9 mouse cellular contexts compared by ENCODE assay signal in genomic region chr17:15535162-15535800, GRCm38 (mm10). TPM values are rescaled to one million over a fixed set of nuclear protein-coding genes. Genes with fewer than 3 reads are reported as not detected.
DNase-seq lines count a peak whose midpoint lies in the region; ATAC-seq and TF ChIP-seq lines count a peak whose summit lies in the region.
"Had no signal": no experiment of that assay in that cellular context is flagged by ENCODE, and none has a peak within 500 bp of the region (broad histone marks: within the 10 kb centered on the region; RNA-seq: fewer than 3 reads in every experiment).

No protein-coding gene starts in this region.

- no peak for ATAC-seq in heart, embryonic 13.5 days (ENCODE audit: extremely low read depth, insufficient number of reproducible peaks, low FRiP score, low TSS enrichment)
- ATAC-seq: hindbrain, postnatal 0 days had no signal

- intact Hi-C loops in heart, adult 2 months (cut with DNase I): no loop called here

- no peak for TF ChIP-seq CTCF in heart, adult 2 months (IDR thresholded peaks at IDR 0.05)

- no peak overlapping the region for H3K27ac ChIP-seq in heart, embryonic 13.5 days (replicated peaks)
- H3K27ac ChIP-seq in heart, adult 2 months: no peak overlapping the region
- H3K27ac ChIP-seq in limb, embryonic 10.5 days: no peak overlapping the region
- H3K27ac ChIP-seq: hindbrain, postnatal 0 days had no signal

- H3K4me1 ChIP-seq in heart, embryonic 13.5 days: peaks cover 12% of the 10 kb centered on the region
- H3K4me1 ChIP-seq in heart, adult 2 months (ENCODE audit: control insufficient read depth, insufficient read depth, low read length): no peaks in the 10 kb centered on the region
- 0 out of 2 replicates have a peak, but pooled peaks cover 4% of the 10 kb centered on the region for H3K4me1 ChIP-seq in limb, embryonic 10.5 days

- H3K9ac ChIP-seq in heart, embryonic 13.5 days: no peak overlapping the region
- H3K9ac ChIP-seq in heart, adult 2 months (ENCODE audit: low read depth, low read length): no peak overlapping the region

- no peaks in the 10 kb centered on the region for H3K79me2 ChIP-seq in heart, adult 2 months (replicated peaks; ENCODE audit: control insufficient read depth, insufficient read depth, low read length)

- 56% methylated on average over 10 of the region's 11 CpGs for WGBS in heart, embryonic 13.5 days
- WGBS in heart, adult 2 months: 61% methylated on average over 11 of the region's 11 CpGs
- WGBS in limb, embryonic 10.5 days: 68% methylated on average over 11 of the region's 11 CpGs

- H3K36me3 ChIP-seq in heart, embryonic 13.5 days: no peaks in the 10 kb centered on the region
- no peaks in the 10 kb centered on the region for H3K36me3 ChIP-seq in heart, adult 2 months (ENCODE audit: control insufficient read depth, insufficient read depth, low read length)
- H3K36me3 ChIP-seq in limb, embryonic 10.5 days: no peaks in the 10 kb centered on the region

- peak overlapping the region; percentile 60 for H3K4me3 ChIP-seq in heart, embryonic 13.5 days
- no peak overlapping the region for H3K4me3 ChIP-seq in heart, adult 2 months
- no peak overlapping the region for H3K4me3 ChIP-seq in limb, embryonic 10.5 days

- peak overlapping the region; percentile 92 for H3K4me2 ChIP-seq in heart, embryonic 13.5 days

- no peak for TF ChIP-seq POLR2A in heart, adult 2 months (IDR thresholded peaks at IDR 0.05; ENCODE audit: insufficient read depth, low read depth, low read length)

- TF ChIP-seq EP300 in heart, adult 2 months (IDR thresholded peaks at IDR 0.05; ENCODE audit: insufficient read depth, low read depth, low read length): no peak

- DNase-seq in adrenal gland, adult 2 months: peak; percentile 46
- DNase-seq in adrenal gland, postnatal 4 days (ENCODE audit: low spot score in 2 of 2): no peak
- DNase-seq in heart, adult 2 months: no peak
- DNase-seq in 3134 (ENCODE audit: extremely low read depth, insufficient read length, low spot score): peak; percentile 39
- DNase-seq in left cerebral cortex, adult 8-10 months (ENCODE audit: low spot score in 2 of 2): peak; percentile 19 to 57
- DNase-seq in kidney, adult 8-10 months: no peak
- DNase-seq in limb, embryonic 10.5 days (ENCODE audit: low spot score): no peak

- no peaks in the 10 kb centered on the region for H3K9me3 ChIP-seq in heart, embryonic 13.5 days
- H3K9me3 ChIP-seq in limb, embryonic 10.5 days (replicated peaks): no peaks in the 10 kb centered on the region

- peaks cover 35% of the 10 kb centered on the region for H3K27me3 ChIP-seq in heart, embryonic 13.5 days (replicated peaks)
- peaks cover 3% of the 10 kb centered on the region; the same call in 1 of the 2 replicates for H3K27me3 ChIP-seq in heart, adult 2 months (ENCODE audit: control insufficient read depth, insufficient read depth, low read length)
- H3K27me3 ChIP-seq in limb, embryonic 10.5 days (ENCODE audit: low read depth, poor library complexity, severe bottlenecking): peaks cover 38% of the 10 kb centered on the region

RNA-seq across cellular contexts. Expression of gene Pdcd2, which starts 8.2 kb away (rescaled TPM):
- 10 to 100 TPM; 26.4 to 28.3 TPM for total RNA-seq in adrenal gland, adult 2 months (2021)
- polyA plus RNA-seq in adrenal gland, adult 2 months (2012; rRNA removed): 48.7 and 61.9 TPM in 2 replicates
- total RNA-seq in adrenal gland, postnatal 4 days (2021): 10 to 100 TPM; 34.3 to 40.0 TPM
- 27.7 and 34.7 TPM in 2 replicates for polyA plus RNA-seq in heart, embryonic 13.5 days (2015; fragmentation: Nextera tagmentation; extraction: Ambion mirVana)
- 10 to 100 TPM; 13.9 to 16.4 TPM for total RNA-seq in heart, adult 2 months (2021)
- 9.2 and 13.1 TPM in 2 replicates for polyA plus RNA-seq in heart, adult 2 months (2012; rRNA removed)
- 10 to 100 TPM; 14.9 to 28.9 (median 23.8) TPM for total RNA-seq in left cerebral cortex, adult 8-10 months (2022)
- polyA plus RNA-seq in limb, embryonic 10.5 days (2016; fragmentation: Nextera tagmentation; extraction: Ambion mirVana): 45.7 and 47.9 TPM in 2 replicates

RNA-seq across cellular contexts. Expression of gene Prdm9, which starts 28.9 kb away (rescaled TPM):
- 1 to 10 TPM; 4.0 to 6.9 TPM for total RNA-seq in adrenal gland, adult 2 months (2021)
- polyA plus RNA-seq in adrenal gland, adult 2 months (2012; rRNA removed): 0.98 and 1.2 TPM in 2 replicates
- total RNA-seq in adrenal gland, postnatal 4 days (2021): 1 to 10 TPM; 5.1 to 6.5 TPM
- polyA plus RNA-seq in heart, embryonic 13.5 days (2015; fragmentation: Nextera tagmentation; extraction: Ambion mirVana): 1.2 and 1.7 TPM in 2 replicates
- 1 to 10 TPM; 1.3 to 1.7 TPM for total RNA-seq in heart, adult 2 months (2021)
- polyA plus RNA-seq in heart, adult 2 months (2012; rRNA removed): 1.4 and 1.8 TPM in 2 replicates
- total RNA-seq in left cerebral cortex, adult 8-10 months (2022): 1 to 10 TPM; 1.8 to 3.6 (median 2.9) TPM
- 1.1 and 1.9 TPM in 2 replicates for polyA plus RNA-seq in limb, embryonic 10.5 days (2016; fragmentation: Nextera tagmentation; extraction: Ambion mirVana)

RNA-seq across cellular contexts. Expression of gene Tbp, which starts 35.6 kb away (rescaled TPM):
- total RNA-seq in adrenal gland, adult 2 months (2021): 10 to 100 TPM; 23.0 to 33.0 TPM
- polyA plus RNA-seq in adrenal gland, adult 2 months (2012; rRNA removed): 28.5 and 32.9 TPM in 2 replicates
- total RNA-seq in adrenal gland, postnatal 4 days (2021): 10 to 100 TPM; 44.1 to 45.5 TPM
- 24.7 and 28.0 TPM in 2 replicates for polyA plus RNA-seq in heart, embryonic 13.5 days (2015; fragmentation: Nextera tagmentation; extraction: Ambion mirVana)
- 10 to 100 TPM in 1 of 2 experiments, 1 to 10 TPM in 1; 9.6 to 10.9 TPM for total RNA-seq in heart, adult 2 months (2021)
- 20.4 and 29.5 TPM in 2 replicates for polyA plus RNA-seq in heart, adult 2 months (2012; rRNA removed)
- 10 to 100 TPM; 29.9 to 36.9 (median 33.1) TPM for total RNA-seq in left cerebral cortex, adult 8-10 months (2022)
- polyA plus RNA-seq in limb, embryonic 10.5 days (2016; fragmentation: Nextera tagmentation; extraction: Ambion mirVana): 66.7 and 67.0 TPM in 2 replicates

RNA-seq across cellular contexts. Expression of gene Psmb1, which starts 35.7 kb away (rescaled TPM):
- total RNA-seq in adrenal gland, adult 2 months (2021): 100 to 1,000 TPM; 156 to 176 TPM
- 26.0 and 29.3 TPM in 2 replicates for polyA plus RNA-seq in adrenal gland, adult 2 months (2012; rRNA removed)
- total RNA-seq in adrenal gland, postnatal 4 days (2021): 100 to 1,000 TPM; 174 to 182 TPM
- polyA plus RNA-seq in heart, embryonic 13.5 days (2015; fragmentation: Nextera tagmentation; extraction: Ambion mirVana): 194 and 219 TPM in 2 replicates
- total RNA-seq in heart, adult 2 months (2021): 100 to 1,000 TPM; 109 to 125 TPM
- polyA plus RNA-seq in heart, adult 2 months (2012; rRNA removed): 93.1 and 161 TPM in 2 replicates
- 100 to 1,000 TPM; 123 to 140 (median 133) TPM for total RNA-seq in left cerebral cortex, adult 8-10 months (2022)
- polyA plus RNA-seq in limb, embryonic 10.5 days (2016; fragmentation: Nextera tagmentation; extraction: Ambion mirVana): 286 and 310 TPM in 2 replicates

Comparison
In these comparisons a context has a peak if more than half of its experiments do, and no peak if none do; other contexts are left out.
1. DNase-seq: peak in adrenal gland, adult 2 months (single experiment), 3134 (single experiment) and left cerebral cortex, adult 8-10 months (2 of 2); none in adrenal gland, postnatal 4 days (0 of 2), heart, adult 2 months (0 of 2), kidney, adult 8-10 months (0 of 2) and limb, embryonic 10.5 days (single experiment).